ENCODE assay signal across 24 mouse cellular contexts in the genomic region with DNA sequence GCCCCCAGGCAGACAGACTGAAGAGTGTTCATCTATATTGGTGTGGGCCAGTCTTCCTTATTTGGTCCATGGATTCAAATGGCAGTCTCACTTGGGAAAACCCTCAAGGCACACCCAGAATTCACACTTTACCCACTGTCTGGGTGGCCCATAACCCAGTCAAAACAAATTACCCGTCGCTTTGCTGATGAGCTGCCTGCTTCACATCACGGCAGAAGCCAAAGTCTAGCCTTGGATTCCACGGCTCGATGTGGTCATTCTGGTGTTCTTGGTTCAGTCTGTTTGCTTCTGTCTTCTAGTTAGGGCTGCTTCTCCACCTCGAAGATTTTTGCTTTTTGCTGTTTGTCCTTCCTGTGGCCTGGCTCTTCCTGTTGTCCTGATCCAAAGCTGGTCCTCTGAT.
"Had no signal": no experiment of that assay in that cellular context is flagged by ENCODE, and none has a peak within 500 bp of the region (broad histone marks: within the 10 kb centered on the region; RNA-seq: fewer than 3 reads in every experiment).

No protein-coding gene starts in this region.

- H3K36me3 ChIP-seq: heart, embryonic 13.5 days; heart, embryonic 15.5 days; hindbrain, embryonic 13.5 days; hindbrain, embryonic 15.5 days; kidney, embryonic 15.5 days; limb, embryonic 13.5 days had no signal

- H3K27me3 ChIP-seq: hindbrain, embryonic 13.5 days; hindbrain, embryonic 15.5 days; kidney, embryonic 15.5 days; limb, embryonic 13.5 days had no signal

- H3K4me3 ChIP-seq: heart, adult 2 months; heart, embryonic 13.5 days; heart, embryonic 15.5 days; hindbrain, embryonic 13.5 days; hindbrain, embryonic 15.5 days; kidney, embryonic 15.5 days; limb, embryonic 13.5 days had no signal

- DNase-seq: forebrain, postnatal 0 days; gastrocnemius, postnatal 14 days; gastrocnemius, postnatal 36 days; heart, adult 2 months; heart, postnatal 14 days; heart, postnatal 36 days; kidney, adult 11 months; kidney, adult 2 months; kidney, adult 9 months; kidney, postnatal 14 days; kidney, postnatal 36 days; layer of hippocampus, adult 9-11 months; layer of hippocampus, postnatal 36 days; left cerebral cortex, postnatal 4 days had no signal

- H3K27ac ChIP-seq: heart, adult 2 months; heart, embryonic 13.5 days; heart, embryonic 15.5 days; hindbrain, embryonic 13.5 days; hindbrain, embryonic 15.5 days; hindbrain, postnatal 0 days; kidney, embryonic 15.5 days; kidney, postnatal 0 days; limb, embryonic 13.5 days had no signal

- H3K4me2 ChIP-seq: heart, embryonic 11.5 days; heart, embryonic 13.5 days; heart, embryonic 15.5 days; hindbrain, embryonic 13.5 days; hindbrain, embryonic 15.5 days; kidney, embryonic 15.5 days; limb, embryonic 13.5 days had no signal

- H3K9ac ChIP-seq: forebrain, postnatal 0 days; heart, embryonic 13.5 days; heart, embryonic 15.5 days; hindbrain, embryonic 13.5 days; hindbrain, embryonic 15.5 days; kidney, embryonic 15.5 days; limb, embryonic 13.5 days had no signal

- ATAC-seq: forebrain, postnatal 0 days; hindbrain, postnatal 0 days; intestine, embryonic 16.5 days had no signal

- H3K9me3 ChIP-seq: heart, embryonic 13.5 days; heart, embryonic 15.5 days; hindbrain, embryonic 13.5 days; hindbrain, embryonic 15.5 days; kidney, embryonic 15.5 days; limb, embryonic 13.5 days had no signal
